Mouse (Mus musculus): ENCODE data around the gene Rbm14. TPM values are rescaled to one million over a fixed set of nuclear protein-coding genes. Genes with fewer than 3 reads are reported as not detected.
A peak's percentile ranks its signal among the peaks of the same experiment; 100 is the strongest.

The Rbm14 gene
- polyA plus RNA-seq, 1 experiment, result 42.4 TPM

DNA sequence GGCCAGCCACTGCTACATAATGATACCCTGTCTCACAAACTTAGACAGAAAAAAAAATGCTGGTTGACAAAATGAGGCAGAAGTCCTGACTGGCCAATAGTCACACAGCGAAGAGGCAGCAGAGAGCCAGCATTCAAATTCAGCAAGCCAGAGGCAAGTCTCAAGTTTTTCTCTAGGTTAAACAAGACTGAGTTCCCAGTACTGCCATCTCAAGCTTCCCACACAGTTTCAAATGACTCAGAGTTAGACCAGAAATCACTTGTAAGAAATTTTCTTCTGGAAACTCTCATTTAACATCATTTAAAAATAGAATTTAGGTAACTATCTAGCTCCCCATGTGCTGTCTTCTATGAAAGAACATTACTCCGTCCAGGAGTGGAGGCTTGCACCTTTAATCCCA lies 13.6 kb downstream of the Rbm14 start:
- no peak overlapping the region for H3K4me3 ChIP-seq (replicated peaks; ENCODE audit: extremely low read depth, low read depth, low read length)
- TF ChIP-seq CTCF (IDR thresholded peaks at IDR 0.05; ENCODE audit: insufficient read depth, low read length) (no peak), POLR2A (IDR thresholded peaks at IDR 0.05; ENCODE audit: borderline replicate concordance, extremely low read depth, low read depth, low read length) (no peak)
- WGBS, result 97% methylated on average over 2 of the region's 2 CpGs
- DNase-seq, result no peak
- H3K4me1 ChIP-seq (ENCODE audit: control insufficient read depth, insufficient read depth, low read length), result peaks cover 2% of the 10 kb centered on the region; the same call in 1 of the 2 replicates

DNA sequence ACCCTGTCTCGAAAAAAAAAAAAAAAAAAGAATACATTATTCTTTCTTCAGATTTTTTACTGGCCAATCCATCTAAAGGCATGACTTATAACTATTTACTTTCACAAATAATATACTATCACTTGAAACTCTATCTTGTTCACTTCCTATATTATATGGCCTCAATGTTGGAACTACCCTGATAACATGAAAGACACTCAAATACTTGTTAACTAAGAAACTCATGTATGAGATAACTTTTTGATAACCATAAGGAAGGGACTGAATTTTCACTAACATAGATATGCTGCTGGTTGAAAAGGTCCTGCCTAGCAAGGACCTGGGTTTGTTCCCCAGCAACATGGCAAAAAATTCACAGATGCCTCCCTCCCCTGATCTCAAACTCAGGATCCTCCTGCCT lies 15.5 kb downstream of the Rbm14 start:
- no peak for DNase-seq
- Histone ChIP-seq H3K4me3 (replicated peaks; ENCODE audit: extremely low read depth, low read depth, low read length) (no peak overlapping the region), H3K4me1 (ENCODE audit: control insufficient read depth, insufficient read depth, low read length) (peaks cover 2% of the 10 kb centered on the region)
- TF ChIP-seq POLR2A (IDR thresholded peaks at IDR 0.05; ENCODE audit: borderline replicate concordance, extremely low read depth, low read depth, low read length), result no peak
- no peak for TF ChIP-seq CTCF (IDR thresholded peaks at IDR 0.05; ENCODE audit: insufficient read depth, low read length)
- WGBS, result 65% methylated on average over 1 of the region's 1 CpGs

DNA sequence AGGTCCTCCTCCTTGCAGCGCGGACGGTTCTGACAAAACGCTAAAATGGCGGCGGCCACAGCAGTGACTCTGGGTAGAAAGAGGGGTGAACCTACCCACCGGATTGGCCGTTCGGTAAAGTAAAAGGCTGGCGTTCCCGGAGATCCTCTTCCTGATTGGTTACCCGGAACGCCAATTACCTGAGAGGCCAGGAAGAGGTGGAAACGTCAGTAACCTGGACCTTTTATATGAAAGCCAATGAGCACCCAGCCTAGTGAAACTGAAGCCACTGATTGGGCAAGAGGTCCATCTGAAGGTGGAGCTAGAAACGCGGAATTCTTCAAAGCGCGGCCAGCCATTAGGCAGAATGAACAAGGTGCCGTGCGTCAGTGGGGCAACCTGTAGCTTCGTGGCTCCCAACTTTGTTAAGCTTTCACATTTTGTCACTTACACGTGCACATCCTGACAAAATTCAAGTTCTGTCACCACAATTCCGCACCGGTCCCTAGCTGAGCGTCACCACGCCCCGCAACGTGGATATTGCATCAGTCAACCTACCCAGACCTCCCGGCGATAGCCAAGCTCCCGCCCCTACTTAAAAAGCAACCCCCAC lies 17.5 kb downstream of the Rbm14 start, which contains the start of gene Rbm4:
Gene Rbm4 (minus strand): TSS at position 71 of the 592 bp plus-strand sequence.
- DNase-seq, result peak; percentile 94
- H3K4me3 ChIP-seq (replicated peaks; ENCODE audit: extremely low read depth, low read depth, low read length), result peak within 1 kb of the TSS; percentile 97
- WGBS, result under 1% methylated on average over 31 of the region's 31 CpGs
- peak; percentile 81; the same call in 1 of the 2 replicates for TF ChIP-seq POLR2A (IDR thresholded peaks at IDR 0.05; ENCODE audit: borderline replicate concordance, extremely low read depth, low read depth, low read length)
- no peak for TF ChIP-seq CTCF (IDR thresholded peaks at IDR 0.05; ENCODE audit: insufficient read depth, low read length)
- peaks cover 2% of the 10 kb centered on the region for H3K4me1 ChIP-seq (ENCODE audit: control insufficient read depth, insufficient read depth, low read length)

DNA sequence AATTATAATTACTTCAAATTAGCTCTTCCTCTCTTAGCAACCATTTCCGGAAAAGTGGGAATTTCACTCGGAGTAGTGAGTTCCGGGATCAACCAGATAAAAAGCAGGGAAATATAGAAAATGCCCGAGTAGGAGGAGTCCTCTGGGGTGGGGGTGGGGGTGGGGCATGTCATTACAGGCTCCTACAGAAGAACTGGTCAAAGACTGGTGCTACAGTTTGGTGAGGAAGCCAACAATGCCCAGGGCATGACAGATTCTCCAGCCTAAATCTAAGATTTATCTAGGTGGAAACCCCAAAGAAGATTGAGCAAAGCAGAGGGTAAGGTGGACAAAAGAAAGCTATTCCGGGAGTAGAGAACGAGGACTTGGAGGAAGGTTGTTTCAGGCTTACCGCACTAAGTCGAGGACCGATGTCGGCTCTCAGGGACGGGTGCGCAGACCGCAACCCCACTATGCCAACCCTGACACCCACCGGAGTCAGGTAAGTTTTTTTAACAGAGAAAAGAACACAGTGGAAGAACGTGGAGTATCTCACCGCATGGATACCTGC lies 18.1 kb downstream of the Rbm14 start:
- Histone ChIP-seq H3K4me3 (replicated peaks; ENCODE audit: extremely low read depth, low read depth, low read length) (peak overlapping the region; percentile 97), H3K4me1 (ENCODE audit: control insufficient read depth, insufficient read depth, low read length) (peaks cover 2% of the 10 kb centered on the region)
- DNase-seq, result no peak
- under 1% methylated on average over 16 of the region's 16 CpGs for WGBS
- no peak for TF ChIP-seq POLR2A (IDR thresholded peaks at IDR 0.05; ENCODE audit: borderline replicate concordance, extremely low read depth, low read depth, low read length)
- TF ChIP-seq CTCF (IDR thresholded peaks at IDR 0.05; ENCODE audit: insufficient read depth, low read length), result no peak

DNA sequence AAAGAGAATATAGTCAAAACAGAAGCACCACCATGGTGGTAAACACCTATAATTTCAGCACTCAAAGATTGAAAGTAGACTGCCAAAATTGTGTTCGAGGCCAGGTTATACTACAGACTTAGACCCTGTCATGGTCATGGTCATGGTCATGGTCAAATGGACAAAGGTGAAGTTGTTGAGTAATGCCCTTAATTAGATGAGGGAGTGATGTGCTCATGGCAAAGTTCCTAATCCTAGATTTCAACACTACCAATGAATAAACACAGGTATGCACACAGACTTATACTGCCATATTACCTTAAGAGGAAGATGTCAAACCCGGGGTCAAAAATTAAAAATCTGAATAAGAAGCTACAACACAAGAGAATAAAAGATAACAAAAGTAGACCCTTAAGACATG lies 25.1 kb downstream of the Rbm14 start:
- 89% methylated on average over 2 of the region's 2 CpGs for WGBS
- no peak for DNase-seq

DNA sequence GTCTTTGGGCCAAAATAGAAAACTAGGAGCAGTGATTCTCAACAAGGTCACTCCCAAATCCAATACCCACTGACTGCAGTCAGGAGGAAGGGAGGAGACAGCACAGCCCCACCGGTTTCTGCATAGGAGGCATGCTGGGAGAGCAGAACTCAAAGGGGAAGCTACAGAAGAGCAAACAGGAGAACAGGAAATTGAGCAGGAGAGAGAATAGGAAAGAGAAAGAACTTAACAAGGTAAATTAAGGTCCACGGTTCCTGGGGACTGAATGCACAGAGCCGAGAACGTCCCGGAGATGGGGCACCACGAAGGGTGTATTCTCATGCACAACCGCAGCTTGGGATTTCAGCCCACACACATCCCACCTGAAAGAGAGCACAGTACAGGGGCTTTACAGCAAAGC lies 26.2 kb downstream of the Rbm14 start:
- no peaks in the 10 kb centered on the region; the same call in none of the 2 replicates for H3K4me1 ChIP-seq (ENCODE audit: control insufficient read depth, insufficient read depth, low read length)
- no peak for TF ChIP-seq CTCF (IDR thresholded peaks at IDR 0.05; ENCODE audit: insufficient read depth, low read length)
- TF ChIP-seq POLR2A (IDR thresholded peaks at IDR 0.05; ENCODE audit: borderline replicate concordance, extremely low read depth, low read depth, low read length), result no peak
- WGBS, result 73% methylated on average over 7 of the region's 7 CpGs
- no peak overlapping the region for H3K4me3 ChIP-seq (replicated peaks; ENCODE audit: extremely low read depth, low read depth, low read length)
- DNase-seq, result no peak

More for the DNA sequence above, 25.1 kb downstream of the Rbm14 start:
- H3K4me1 ChIP-seq (ENCODE audit: control insufficient read depth, insufficient read depth, low read length), result no peaks in the 10 kb centered on the region; the same call in none of the 2 replicates
- no peak overlapping the region for H3K4me3 ChIP-seq (replicated peaks; ENCODE audit: extremely low read depth, low read depth, low read length)
- TF ChIP-seq CTCF (IDR thresholded peaks at IDR 0.05; ENCODE audit: insufficient read depth, low read length) (no peak), POLR2A (IDR thresholded peaks at IDR 0.05; ENCODE audit: borderline replicate concordance, extremely low read depth, low read depth, low read length) (no peak)

DNA sequence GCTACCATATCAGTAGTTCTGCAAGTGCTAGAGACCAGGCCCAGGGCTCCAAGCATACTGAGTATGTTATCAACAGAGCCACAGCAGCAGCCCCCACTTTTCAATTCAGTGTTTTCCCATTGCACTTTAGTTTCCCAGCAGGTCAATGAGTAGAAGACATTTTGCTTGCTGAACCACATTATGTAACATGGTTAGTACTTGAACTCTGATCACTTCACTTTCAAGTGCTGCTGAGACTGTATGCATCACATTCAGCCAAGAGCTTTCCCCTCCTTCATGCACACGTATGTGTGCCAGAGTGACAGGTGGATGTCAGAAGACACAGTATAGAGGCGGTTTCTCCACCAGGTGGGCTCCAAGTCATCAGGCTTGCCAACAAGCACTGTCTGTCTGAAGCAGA lies 28.5 kb downstream of the Rbm14 start:
- H3K4me1 ChIP-seq (ENCODE audit: control insufficient read depth, insufficient read depth, low read length), result no peaks in the 10 kb centered on the region; the same call in 1 of the 2 replicates
- no peak for DNase-seq
- TF ChIP-seq CTCF (IDR thresholded peaks at IDR 0.05; ENCODE audit: insufficient read depth, low read length) (no peak), POLR2A (IDR thresholded peaks at IDR 0.05; ENCODE audit: borderline replicate concordance, extremely low read depth, low read depth, low read length) (no peak)
- H3K4me3 ChIP-seq (replicated peaks; ENCODE audit: extremely low read depth, low read depth, low read length), result no peak overlapping the region
- WGBS, result 64% methylated on average over 2 of the region's 2 CpGs

DNA sequence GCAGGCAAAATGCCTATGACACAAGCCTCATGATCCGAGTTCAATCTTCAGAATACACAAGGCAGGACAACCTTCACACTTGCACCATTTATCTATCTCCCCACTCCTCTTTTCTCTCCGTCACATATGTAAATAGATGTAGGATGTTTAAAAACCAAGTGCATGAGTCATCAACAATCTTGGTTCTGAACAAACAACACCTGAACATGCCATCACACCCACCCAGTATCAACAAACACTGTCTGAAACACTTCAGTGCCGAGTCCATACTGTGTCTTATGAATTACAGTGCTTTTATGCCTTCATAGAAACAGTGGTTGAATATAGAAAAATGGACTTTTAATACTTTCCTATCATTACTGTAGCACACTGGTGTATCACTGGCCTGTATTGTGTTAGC lies 38.6 kb downstream of the Rbm14 start:
- TF ChIP-seq CTCF (IDR thresholded peaks at IDR 0.05; ENCODE audit: insufficient read depth, low read length) (no peak), POLR2A (IDR thresholded peaks at IDR 0.05; ENCODE audit: borderline replicate concordance, extremely low read depth, low read depth, low read length) (no peak)
- no peak for DNase-seq
- WGBS, result 41% methylated on average over 3 of the region's 3 CpGs
- Histone ChIP-seq H3K4me3 (replicated peaks; ENCODE audit: extremely low read depth, low read depth, low read length) (no peak overlapping the region), H3K4me1 (ENCODE audit: control insufficient read depth, insufficient read depth, low read length) (0 out of 2 replicates have a peak, but pooled peaks cover 2% of the 10 kb centered on the region)

DNA sequence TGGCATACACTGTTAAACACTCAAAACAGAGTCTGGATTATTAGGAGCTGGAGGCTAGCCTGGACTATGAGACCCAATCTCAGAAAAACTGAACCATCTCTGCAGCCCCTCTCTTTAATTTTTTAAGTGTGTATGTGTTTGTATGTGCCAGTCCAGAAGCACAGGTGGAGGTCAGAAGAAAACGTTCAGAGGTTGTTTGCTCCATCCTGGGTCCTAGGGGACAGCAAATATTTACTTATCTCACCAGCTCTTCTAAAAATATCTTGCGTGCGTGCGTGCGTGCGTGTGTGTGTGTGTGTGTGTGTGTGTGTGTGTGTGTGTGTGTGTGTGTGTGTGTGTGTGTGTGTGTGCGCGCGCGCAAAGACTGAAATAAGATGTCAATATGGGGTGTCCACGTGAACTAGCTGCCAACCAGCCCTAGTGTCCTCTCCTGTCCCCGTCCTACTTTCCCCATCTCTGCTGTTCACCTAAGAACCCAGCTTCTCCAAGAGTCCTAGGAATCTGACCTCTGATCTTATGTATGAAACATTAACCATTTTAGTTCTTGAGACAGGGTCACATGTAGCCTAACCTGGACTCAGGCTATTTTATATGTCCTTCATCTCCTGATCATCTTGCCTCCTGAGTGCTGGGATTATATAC lies 43.8 kb downstream of the Rbm14 start:
- peak; percentile 1 for DNase-seq
- 75% methylated on average over 12 of the region's 12 CpGs for WGBS
- no peaks in the 10 kb centered on the region for H3K4me1 ChIP-seq (ENCODE audit: control insufficient read depth, insufficient read depth, low read length)
- no peak overlapping the region for H3K4me3 ChIP-seq (replicated peaks; ENCODE audit: extremely low read depth, low read depth, low read length)
- no peak for TF ChIP-seq CTCF (IDR thresholded peaks at IDR 0.05; ENCODE audit: insufficient read depth, low read length)
- TF ChIP-seq POLR2A (IDR thresholded peaks at IDR 0.05; ENCODE audit: borderline replicate concordance, extremely low read depth, low read depth, low read length), result no peak
